Mouse (Mus musculus) 3134 (cell line): Measurements from ENCODE around the gene Vasp.

Experiments
- DNase-seq: peaks from one replicate; pipeline ENCODE4 v3.0.0-alpha.2; 2011; ENCODE audit warnings: low spot score; ENCODE audit not compliant: insufficient read length; ENCODE audit errors: extremely low read depth

Vasp gene

GRCm38 (mm10) chr7:19213385-19213784 is 58.2 kb downstream of the Vasp start:
- no peak for DNase-seq

GRCm38 (mm10) chr7:19211996-19212755 is 59.4 kb downstream of the Vasp start, which contains the start of gene Gpr4:
Gene Gpr4 (plus strand): TSS chr7:19212538.
- DNase-seq = no peak

GRCm38 (mm10) chr7:19211041-19211675 is 60.5 kb downstream of the Vasp start:
- DNase-seq = no peak

DNA sequence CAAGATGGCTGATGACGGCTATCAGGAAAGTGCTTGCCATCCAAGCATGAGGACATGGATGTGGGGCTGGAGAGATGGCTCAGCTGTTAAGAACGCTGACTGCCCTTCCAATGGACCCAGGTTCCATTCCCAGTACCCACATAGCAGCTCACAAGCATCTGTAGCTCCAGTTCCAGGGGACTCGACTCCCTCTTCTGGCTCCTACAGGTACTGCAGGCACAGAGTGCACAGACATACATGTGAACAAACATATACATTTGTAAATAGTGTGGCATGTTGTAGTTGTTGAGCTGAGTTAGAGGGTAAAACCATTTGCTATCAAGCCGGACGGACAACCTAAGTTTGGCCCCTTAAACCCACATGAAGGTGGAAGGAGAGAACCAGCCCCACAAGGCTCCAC is 61.6 kb downstream of the Vasp start:
- no peak for DNase-seq

DNA sequence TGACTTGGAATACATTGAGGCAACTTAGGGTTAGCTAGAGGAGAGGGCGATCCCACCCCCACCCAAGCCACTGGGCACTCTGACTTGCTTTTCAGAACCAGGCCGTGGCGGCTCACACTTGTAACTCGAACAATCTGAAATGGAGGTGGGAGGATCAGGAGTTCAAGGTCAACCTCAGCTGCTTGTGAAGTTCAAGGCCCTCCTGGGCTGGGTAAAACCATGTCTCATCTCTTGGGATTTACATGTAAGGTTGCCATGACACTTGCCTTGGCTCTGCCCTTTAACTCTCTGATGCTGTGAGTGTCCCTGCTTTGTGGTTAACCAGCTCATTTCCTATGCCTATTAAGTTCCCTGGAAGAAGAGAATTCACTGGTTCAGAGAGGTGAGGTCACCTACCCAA is 62.1 kb downstream of the Vasp start:
- no peak for DNase-seq

DNA sequence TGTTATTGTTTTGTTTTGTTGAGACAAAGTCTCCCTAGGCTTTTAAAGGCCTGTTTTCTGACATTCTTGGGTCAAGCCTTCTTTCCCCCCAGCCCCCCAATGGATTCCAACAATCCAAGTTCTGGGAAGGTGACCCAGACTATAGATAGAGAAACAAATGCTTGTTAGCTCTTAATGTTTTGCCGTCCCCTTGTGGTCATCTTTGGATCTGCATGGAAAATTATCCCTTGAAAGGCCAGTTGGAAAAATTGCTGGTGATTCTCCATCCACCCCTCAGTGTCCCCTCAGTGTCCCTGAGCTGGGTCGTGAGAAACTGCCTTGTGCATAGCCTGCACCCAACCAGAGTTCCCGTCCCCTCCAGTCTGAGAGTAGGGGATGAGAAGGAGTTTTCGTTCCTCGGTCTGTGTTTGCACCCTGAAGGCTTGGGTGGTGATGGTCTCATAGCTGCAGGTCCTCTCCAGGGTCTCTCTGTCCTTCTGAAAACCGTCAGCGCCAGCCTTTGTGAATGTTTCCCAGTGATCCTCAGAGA is 62.6 kb downstream of the Vasp start:
- no peak for DNase-seq

- DNase-seq = no peak
Measured at GRCm38 (mm10) chr7:19208201-19208910, 63.3 kb downstream of the Vasp start.
